Mouse (Mus musculus): ENCODE results near the gene Med24. TPM values are rescaled to one million over a fixed set of nuclear protein-coding genes. Genes with fewer than 3 reads are reported as not detected.
"Not testable (repeated sequence)": the region's sequence is repeated elsewhere in the genome, so short reads cannot be mapped to it uniquely, and the experiment has no call there.

Gene Med24
- total RNA-seq, 2 experiments from 2014 or later = 28.7 to 46.3 TPM

DNA sequence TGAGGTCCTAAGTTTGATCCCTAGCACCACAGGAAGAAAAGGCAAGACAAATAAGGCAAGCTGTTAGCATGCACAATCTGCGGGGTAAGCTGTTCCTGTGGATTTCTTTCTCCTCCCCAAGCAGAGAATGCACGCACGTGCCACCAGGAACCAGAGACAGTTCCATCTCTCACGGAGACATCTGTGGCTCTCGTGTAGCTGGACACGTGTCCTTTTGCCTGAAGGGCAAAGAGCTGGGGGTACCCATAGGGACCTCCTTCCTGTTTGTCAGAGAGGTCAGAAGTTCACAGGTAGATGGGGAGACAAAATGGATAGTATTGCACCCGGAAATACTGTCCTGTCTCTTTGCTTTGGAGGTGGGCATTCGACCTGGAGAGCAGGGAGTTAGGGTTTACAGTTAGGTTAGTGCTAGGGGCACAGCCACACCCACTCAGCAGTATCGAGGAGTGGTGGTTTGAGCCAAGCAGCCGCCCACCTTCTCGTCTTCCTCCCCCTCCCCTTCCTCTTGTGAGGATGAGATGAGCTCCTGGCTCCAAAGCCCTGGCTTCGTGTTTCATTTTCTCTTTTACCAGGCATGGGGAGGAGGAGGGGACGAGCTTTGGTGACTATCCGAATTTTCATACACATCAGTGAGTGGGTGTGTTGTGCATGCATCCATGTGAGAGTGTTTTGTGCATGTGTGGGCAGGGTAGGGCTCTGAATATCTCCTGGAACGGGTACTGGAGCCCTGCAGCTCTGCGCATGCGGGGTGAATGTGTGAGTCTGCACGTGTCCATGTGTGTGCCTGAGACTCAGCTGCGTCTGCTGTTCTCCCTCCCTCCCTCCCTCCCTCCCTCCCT, 17.8 kb upstream of the Med24 start:
- peak; percentile 49 for ATAC-seq (replicated peaks; ENCODE audit: poor library complexity)

DNA sequence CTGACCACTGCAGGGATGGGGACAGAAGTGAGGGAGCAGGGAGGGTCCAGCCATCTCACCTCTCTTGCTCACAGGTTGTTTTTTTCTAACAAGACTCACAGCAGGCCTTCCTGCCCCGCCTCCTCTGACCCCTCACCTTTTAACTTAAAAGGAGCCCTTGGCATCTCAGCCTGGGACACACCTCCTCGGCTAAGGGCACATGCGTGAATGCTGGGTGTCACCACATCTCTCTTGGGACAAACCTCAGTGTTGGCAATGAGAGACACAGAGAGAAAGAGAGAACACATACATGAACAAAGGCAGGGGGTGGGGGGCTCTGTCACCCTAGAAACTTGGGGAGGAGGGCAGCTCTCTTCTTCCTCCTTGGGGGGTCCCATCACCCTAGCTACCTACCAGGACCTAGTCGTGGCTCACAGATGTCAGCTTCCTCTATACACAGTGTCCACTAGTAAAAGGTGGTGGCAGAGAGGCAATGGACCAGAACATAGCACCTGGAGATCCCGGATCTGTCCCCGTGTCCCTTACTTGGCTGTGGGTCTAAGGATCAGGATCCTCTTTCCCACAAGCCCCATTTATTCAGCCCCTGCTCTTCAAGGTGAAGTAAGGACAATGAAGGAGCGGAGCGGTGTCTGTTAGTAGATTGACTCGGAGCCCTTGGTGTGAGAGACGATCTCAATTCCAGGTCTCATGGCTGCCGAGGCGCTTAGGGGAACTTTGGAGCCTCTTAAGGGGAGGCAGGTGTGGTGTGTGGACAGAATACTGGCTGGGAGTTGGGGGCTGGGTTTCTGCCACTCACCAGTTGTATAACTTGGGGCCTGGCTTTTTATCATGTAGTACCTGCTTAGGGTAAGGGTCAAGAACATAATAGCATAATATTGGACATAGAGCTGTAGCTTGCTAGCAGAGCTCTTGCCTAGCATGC, 17.0 kb upstream of the Med24 start:
- ATAC-seq (replicated peaks; ENCODE audit: poor library complexity) = no peak

DNA sequence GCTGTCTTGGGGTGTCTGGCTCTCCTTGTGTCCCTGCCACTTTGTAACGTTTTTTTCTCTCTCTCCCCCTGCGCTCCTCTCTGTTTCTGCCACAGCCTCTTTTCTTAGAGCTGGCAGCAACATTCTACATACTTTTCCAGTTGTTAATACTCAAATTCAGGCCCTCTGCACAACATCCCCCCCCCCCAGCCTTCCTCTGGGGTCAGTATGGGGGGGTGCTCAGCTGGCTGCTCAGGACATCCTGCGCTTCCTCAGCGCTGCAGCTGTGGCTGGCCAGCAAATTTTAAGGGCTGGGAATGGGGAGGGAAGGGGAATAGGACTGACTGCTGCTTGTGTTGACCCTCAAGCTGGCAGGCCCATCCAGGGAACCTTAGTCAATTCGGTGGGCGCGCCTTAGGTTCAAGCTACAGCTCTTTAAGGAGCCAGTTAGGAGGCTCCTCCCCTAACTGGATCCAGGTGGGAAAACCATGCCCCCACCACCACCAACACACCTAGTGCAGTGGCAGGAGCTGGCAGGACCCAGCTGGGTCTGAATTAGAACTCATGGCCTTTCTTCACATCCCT, 15.3 kb upstream of the Med24 start:
- ATAC-seq (replicated peaks; ENCODE audit: poor library complexity) = no peak

DNA sequence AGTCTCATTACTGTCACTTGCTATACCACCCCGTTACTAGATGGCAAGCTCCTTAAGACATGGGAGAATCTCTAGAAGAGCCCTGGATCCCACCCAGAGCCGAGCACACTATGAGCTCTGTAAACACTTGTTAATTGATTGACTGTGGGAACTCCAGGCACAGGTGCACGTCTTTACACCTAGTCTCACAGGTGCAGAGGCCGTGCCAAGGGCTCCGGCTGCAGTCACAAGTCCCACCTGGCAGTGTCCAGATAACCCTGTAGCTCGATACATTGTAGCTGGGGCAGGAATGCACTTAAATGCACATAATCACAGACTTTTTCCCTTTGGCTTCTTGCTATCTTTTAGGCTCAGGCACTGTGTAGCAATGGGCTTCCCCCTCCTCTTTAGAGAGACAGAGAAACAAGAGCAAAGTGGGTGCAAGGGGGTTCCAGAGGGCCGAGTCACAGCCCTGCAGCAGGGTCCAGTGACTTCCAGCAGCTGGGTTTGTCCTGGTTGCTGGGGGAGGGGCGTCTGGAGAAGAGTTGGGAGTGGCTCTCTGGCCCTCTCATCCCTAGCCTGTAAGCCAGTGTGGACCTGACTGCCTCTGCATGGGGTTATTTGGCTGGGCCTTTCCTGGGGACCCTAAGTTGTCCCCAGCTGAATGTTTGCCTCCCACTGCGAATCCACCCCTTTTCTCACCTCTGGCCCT, 14.6 kb upstream of the Med24 start:
- ATAC-seq (replicated peaks; ENCODE audit: poor library complexity) = no peak

DNA sequence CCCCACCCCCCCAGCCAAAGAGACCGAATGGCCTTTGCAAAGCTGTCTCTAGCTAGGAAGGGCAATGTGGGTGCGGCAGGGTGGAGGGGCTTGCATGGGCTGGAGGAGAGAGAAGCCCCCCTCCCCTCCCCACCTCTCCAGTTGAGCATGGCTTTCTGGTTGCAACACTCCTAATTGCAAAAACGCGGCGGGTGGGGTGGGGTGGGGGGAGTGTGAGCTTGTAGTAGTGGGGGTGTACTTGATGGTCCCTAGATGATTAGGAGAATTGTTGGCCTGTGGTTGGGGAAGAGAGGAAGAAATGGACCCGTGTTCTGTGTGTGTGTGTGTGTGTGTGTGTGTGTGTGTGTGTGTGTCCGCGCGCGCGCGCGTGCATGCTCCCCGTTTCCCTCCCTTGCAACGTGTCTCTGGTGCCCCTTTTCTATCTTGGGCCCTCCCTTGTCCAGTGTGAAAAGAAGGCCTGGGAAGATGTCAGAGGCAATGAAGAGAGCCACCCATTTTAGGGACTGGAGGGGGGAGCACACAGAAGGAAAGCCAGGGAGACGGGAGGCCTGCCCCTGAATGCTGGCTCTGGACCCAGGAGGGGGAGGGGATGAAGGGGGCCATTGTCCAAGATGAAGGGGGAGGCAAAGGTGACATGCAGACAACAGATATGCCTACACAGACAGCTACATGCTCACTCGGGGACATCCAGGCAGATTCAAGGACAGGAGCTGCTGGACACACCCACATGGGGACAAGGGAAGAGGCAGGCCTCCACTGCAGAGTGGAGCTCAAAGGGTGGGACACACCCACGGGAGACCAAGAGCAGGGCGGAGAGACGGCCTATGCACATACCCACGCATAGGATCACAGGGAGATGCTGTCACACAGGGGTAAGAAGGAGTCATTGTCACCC, 13.4 kb upstream of the Med24 start:
- 0 out of 2 replicates have a peak, but pooled peaks have one; percentile 5 for ATAC-seq (replicated peaks; ENCODE audit: poor library complexity)

DNA sequence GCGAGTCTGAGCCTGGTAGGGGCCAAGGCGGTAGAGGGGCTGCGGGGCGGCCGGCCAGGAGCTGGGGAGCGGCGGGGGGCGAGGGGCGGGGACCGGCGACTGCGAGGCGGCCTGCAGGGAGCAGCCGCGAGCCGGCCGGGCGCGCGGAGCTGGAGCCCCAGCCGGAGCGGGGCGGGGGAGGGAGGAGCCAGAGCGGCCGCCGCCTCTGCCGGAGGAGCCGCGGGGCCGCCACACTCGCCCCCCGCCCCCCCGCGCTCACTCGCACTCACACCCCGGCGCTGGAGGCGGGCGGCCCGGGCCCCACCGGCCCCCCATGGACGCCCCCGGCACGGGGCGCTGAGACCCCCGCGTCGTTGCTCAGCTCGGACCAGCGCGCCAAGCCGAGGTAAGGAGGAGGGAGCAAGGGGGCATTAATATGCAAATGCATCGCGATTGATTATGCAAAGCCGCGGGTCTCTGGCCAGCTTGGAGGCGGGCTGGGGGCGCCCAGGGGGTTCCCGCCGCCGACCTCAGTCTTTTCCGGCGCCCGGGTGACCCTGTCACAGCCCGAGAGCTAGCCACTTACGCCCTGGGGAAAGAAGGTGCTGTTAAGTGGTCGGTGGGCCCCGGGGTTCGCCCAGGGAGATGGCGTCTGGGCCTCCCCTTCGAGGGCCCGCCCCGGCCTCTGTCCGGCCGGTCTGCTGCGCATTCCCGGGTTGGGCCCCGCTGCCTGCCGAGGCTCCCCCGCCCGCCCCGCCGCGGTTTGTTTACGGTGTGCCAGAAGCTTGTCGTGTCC, 12.6 kb upstream of the Med24 start:
- ATAC-seq (replicated peaks; ENCODE audit: poor library complexity) = peak; percentile 47

DNA sequence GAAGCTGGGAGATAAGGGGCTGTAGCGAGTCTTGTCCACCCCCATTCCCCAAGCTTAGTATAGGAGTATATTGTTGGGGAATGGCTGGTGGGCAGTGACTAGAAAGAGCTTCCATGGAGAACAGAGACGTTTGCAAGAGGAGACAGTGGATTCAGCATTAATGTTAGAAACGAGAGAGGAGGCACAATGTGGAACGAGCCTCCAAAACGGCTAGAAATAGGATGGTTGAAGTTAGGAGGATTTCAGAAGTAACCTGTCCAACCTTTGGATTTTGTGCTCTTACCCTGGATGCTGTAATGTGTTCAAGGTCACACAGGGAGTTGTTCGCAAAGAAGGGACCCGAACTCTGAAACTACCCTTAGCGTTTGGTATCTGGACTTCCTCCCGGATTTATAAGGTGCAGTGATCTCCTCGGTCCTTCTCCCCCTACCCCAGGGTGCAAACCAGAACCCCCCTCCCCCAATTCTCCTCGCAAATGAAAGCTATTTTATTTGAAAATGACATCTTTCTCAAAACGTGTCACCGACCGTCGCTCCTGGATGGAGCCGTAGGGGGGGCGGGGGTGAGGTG, 11.9 kb upstream of the Med24 start:
- ATAC-seq (replicated peaks; ENCODE audit: poor library complexity) = peak; percentile 2; the same call in 1 of the 2 replicates

DNA sequence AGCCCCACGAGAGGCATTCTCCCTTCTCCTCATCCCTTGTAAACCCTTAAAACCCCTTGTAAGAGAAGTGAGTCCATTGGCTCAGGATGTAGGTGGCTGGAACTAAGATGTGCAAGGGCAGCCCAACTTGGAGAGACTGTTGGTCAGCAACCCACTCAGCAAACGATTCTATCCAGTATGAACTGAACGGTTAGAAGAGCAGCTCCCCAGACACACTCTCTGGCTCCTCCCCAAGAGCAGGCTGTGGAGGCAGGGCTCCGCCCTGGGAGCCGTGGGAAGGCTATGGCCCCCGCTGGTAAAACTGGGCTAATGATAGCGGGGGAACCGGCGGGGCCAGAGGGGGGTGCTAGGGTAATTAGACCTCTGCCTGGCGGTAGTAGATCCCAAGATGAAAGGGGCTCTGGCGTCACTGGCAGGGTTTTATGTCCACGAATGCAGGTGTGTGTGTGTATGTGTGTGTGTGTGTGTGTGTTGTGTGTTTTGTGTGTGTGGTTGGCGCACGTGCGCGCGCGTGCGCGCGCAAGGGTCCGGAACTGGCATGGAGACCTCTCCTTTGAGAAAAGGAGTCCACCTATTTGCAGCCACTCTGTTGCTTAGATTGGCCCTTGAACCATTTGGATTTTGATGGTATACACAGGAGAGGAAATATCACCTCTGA, 11.3 kb upstream of the Med24 start, which contains the start of gene Thra:
Gene Thra, plus strand, starts transcription at position 246 of the 658 bp plus-strand sequence.
- ATAC-seq (replicated peaks; ENCODE audit: poor library complexity) = peak; percentile 71

DNA sequence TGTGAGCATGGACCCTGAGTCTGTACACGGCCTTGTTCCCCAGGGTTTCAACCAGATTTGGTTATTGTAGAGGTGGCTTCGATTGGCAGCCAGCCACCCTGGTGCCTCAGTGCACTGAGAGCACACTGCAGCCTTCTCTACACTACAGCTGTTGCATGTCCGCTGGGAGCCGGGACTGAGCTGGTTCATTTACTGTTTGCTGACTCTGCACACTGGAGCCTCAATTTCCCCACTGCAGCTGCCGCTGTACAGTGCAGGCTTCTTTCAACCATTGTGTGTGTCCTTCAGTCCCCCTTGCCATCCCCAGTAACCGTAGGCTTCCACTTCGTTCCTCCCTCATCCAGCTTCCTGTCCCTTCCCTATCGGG, 10.8 kb upstream of the Med24 start:
- ATAC-seq (replicated peaks; ENCODE audit: poor library complexity) = no peak

DNA sequence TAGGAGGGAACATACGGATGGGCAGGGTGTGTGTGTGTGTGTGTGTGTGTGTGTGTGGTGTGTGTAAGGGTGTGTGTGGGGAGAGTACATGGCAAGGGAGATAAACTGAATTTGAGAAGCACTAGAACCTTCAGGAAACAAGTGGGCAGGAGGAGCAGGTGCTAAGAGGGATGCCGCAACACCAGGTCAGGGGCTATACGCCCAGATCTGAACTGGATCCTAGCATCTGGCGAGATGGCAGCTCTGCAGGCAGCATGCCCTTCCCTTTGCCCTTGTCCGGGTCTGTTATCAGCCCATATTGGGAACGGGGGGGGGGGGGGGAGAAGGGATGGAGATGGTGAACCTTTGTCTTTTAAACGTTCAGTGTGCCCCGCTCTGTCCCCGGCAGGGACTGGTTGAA, 9.7 kb upstream of the Med24 start:
- 0 out of 2 replicates have a peak, but pooled peaks have one; percentile 8 for ATAC-seq (replicated peaks; ENCODE audit: poor library complexity)

DNA sequence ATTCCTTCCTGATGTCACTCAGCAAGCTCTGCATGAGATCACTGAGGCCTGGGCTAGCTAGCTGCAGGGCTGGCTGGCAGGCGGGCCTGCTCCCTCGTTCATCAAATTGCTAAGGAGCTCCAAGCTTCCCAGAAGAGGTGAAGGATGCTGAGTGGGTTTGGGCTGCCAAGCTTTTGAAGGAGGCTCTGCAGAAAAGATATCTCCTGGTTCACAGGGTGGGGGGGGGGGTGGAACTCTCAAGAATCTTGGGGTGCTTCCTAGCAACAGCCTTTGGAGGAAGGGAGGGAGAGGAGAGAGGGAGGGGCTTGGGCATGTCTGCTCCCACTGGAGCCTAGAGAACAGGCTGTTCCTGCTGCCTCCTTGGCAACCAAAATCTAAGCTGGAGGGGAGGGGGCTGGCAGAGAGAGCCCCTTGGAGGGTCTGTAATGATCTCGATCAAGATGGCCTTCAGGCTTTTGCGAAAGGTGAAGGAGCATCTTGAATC, 9.2 kb upstream of the Med24 start:
- no peak for ATAC-seq (replicated peaks; ENCODE audit: poor library complexity)

DNA sequence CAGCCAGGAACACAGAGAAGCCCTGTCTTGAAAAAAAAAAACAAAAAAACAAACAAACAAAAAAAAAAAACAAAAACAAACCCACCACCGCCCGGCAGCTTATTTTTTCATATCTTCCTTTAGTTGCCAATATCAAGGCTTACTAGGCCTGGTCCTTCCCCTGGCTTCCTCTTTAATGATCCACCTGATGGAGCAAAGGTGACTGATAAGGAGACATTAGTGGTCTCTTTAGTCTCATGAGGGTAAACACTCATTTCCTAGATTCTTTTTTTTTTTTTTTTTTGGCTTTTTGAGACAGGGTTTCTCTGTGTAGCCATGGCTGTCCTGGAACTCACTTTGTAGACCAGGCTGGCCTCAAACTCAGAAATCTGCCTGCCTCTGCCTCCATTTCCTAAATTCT, 8.0 kb upstream of the Med24 start:
- not testable (repeated sequence) for ATAC-seq (replicated peaks; ENCODE audit: poor library complexity)

DNA sequence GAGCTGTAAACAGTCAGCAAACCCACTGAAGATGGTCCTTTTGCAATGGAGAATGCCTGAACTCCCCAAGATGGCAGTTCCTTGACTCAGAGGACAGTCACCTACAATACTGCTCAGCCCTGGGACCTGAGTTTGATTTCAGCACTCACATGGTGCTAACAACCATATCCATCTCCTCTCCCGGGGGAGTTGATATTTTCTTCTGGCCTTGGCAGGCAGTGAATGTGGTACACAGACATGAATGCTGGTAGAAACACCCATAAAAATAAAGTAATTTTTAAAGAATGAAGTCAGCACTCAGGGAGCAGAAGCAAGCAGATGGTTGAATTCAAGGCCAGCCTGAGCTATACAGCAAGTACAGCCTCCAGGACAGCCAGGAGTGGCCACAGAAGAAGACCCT, 6.9 kb upstream of the Med24 start:
- ATAC-seq (replicated peaks; ENCODE audit: poor library complexity) = no peak

DNA sequence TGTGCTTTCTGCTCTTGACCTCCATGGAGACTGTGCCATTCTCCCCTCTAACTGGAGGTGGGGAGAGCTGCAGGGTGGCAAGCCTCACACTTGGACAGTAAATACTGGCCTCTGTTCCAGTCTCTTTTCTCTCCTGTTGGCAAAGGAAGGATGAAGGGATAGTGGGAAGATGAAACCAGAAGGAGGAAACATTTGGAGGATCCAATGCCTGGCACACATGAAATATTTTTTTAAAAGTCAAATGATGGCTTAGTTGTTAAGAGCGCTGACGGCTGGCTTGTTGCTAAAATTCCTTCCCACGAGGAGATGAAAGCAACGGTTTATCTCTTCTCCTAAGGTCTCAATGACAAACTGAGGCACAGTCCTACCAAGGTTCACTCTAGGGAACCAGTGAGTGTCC, 5.9 kb upstream of the Med24 start:
- no peak for ATAC-seq (replicated peaks; ENCODE audit: poor library complexity)

DNA sequence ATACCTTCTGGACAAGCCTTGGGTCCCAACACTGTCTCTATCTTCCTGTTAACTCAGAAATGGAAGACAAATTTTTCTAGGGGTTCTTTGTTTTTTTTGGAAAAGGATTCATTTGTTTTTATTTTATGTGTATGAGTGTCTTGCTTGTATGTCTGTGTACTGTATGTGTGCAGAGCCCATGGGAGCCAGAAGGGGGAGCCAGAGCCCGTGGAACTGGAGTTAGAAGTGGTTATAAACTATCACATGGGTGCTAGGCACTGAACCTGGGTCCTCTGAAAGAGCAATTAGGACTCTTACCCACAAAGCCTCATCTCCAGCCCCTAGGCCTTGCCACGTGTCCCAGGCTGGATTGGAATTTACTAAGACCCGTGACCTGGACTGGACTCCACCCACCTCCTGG, 4.8 kb upstream of the Med24 start:
- ATAC-seq (replicated peaks; ENCODE audit: poor library complexity) = no peak

DNA sequence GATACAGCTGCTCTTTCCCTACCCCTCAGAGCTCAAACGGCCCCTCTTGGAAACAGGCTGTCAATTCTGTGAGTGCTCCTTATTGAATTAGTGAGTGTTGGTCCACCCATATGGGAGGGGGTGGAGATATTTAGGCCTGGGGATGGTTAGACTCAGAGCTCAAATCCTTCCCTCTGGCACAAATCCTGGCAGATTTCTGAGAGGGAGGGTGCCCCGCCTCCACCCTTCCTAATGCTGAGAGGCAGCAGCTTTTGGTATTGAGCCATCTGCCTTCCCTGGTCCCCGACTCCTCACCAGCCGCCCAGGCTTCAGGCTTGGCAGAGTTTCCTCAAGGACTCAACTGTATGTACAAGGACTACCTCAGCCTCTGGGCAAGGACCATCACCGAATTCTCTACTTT, 1.9 kb upstream of the Med24 start:
- no peak for ATAC-seq (replicated peaks; ENCODE audit: poor library complexity)

DNA sequence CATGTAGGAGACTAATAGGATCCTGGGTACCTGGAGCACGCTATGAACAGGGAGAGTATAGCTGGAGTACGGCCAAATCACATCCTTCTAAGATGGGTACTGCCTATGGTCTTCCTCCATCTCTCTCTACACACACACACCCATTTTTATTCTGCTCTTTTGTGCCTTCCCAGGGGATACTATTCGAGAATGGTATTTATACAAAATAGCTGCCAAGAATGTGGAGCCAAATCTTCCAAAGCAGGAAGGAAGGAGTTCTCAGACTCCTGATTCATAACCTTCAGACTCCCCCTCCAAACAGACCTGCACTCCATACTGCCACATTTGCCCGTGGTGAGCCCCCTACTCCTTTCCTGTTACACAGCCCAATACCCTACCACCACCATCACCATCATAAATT, 1.5 kb upstream of the Med24 start:
- ATAC-seq (replicated peaks; ENCODE audit: poor library complexity) = no peak

DNA sequence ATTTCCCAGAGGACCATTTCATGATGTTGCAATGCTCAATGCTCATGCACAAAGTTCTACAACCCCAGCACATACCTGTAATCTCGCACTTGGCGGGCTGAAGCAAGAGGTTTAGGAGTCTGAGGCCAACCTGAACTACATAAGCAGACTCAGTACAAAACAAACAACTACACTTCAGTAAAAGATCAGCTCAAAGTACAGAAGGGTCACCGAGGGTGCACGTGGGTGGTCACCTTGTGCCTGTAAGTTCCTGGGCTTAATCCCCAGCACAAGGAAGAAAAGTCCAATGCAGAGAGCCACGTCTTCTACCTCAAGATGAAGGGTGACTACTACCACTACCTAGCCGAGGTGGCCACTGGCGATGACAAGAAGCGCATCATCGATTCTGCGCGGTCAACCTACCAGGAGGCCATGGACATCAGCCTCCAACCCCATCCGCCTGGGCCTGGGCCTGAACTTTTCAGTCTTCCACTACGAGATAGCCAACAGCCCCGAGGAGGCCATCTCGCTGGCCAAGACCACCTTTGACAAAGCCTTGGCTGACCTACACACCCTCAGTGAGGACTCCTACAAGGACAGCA, 3.2 kb downstream of the Med24 start:
- ATAC-seq (replicated peaks; ENCODE audit: poor library complexity) = no peak
